22 mouse cellular contexts compared by ENCODE assay signal in genomic region chr1:127315763-127316627, GRCm38 (mm10).
DNase-seq lines count a peak whose midpoint lies in the region; ATAC-seq and TF ChIP-seq lines count a peak whose summit lies in the region.
"Had no signal": no experiment of that assay in that cellular context is flagged by ENCODE, and none has a peak within 500 bp of the region (broad histone marks: within the 10 kb centered on the region; RNA-seq: fewer than 3 reads in every experiment).

No protein-coding gene starts in this region.

- no peak overlapping the region for H3K4me2 ChIP-seq in hindbrain, embryonic 15.5 days
- H3K4me2 ChIP-seq in hindbrain, embryonic 12.5 days (replicated peaks), result no peak overlapping the region
- H3K4me2 ChIP-seq: forebrain, embryonic 13.5 days; heart, embryonic 15.5 days; limb, embryonic 12.5 days; liver, embryonic 11.5 days; midbrain, embryonic 15.5 days had no signal

- H3K9me3 ChIP-seq in hindbrain, embryonic 15.5 days, result no peaks in the 10 kb centered on the region
- H3K9me3 ChIP-seq in hindbrain, embryonic 12.5 days (replicated peaks), result no peaks in the 10 kb centered on the region
- H3K9me3 ChIP-seq: forebrain, embryonic 13.5 days; heart, embryonic 15.5 days; limb, embryonic 12.5 days; midbrain, embryonic 15.5 days had no signal

- H3K27me3 ChIP-seq in hindbrain, embryonic 15.5 days, result no peaks in the 10 kb centered on the region
- H3K27me3 ChIP-seq in hindbrain, embryonic 12.5 days, result no peaks in the 10 kb centered on the region
- H3K27me3 ChIP-seq: CH12.LX; forebrain, embryonic 13.5 days; heart, embryonic 15.5 days; limb, embryonic 12.5 days; midbrain, embryonic 15.5 days had no signal

- TF ChIP-seq POLR2A in brain, embryonic 14.5 days (IDR thresholded peaks at IDR 0.05; ENCODE audit: borderline replicate concordance, extremely low read depth, insufficient read depth, insufficient read length, poor library complexity, severe bottlenecking), result no peak

- 84% methylated on average over 13 of the region's 13 CpGs for WGBS in hindbrain, embryonic 15.5 days
- WGBS in hindbrain, embryonic 12.5 days, result 91% methylated on average over 13 of the region's 13 CpGs

- peaks cover 30% of the 10 kb centered on the region for H3K4me1 ChIP-seq in hindbrain, embryonic 15.5 days (replicated peaks)
- H3K4me1 ChIP-seq in hindbrain, embryonic 12.5 days, result peaks cover 14% of the 10 kb centered on the region
- H3K4me1 ChIP-seq: forebrain, embryonic 13.5 days had no signal

- TF ChIP-seq CTCF in brain, embryonic 14.5 days (IDR thresholded peaks at IDR 0.05; ENCODE audit: borderline replicate concordance, extremely low read depth, insufficient read depth, insufficient read length), result no peak

- no peak for ATAC-seq in hindbrain, embryonic 15.5 days (ENCODE audit: low FRiP score, low read depth)
- no peak for ATAC-seq in hindbrain, embryonic 12.5 days (ENCODE audit: low FRiP score)
- peak; percentile 67 for ATAC-seq in CD4-positive, CD25-positive, alpha-beta regulatory T cell, adult 4 months
- ATAC-seq in megakaryocyte progenitor cell, adult 5-6 weeks (replicated peaks; ENCODE audit: poor library complexity), result peak; percentile 34
- ATAC-seq: forebrain, embryonic 13.5 days; midbrain, embryonic 15.5 days had no signal

- 0 out of 2 replicates have a peak overlapping the region, but pooled peaks have one; percentile 30 for H3K27ac ChIP-seq in hindbrain, embryonic 15.5 days (replicated peaks)
- H3K27ac ChIP-seq in hindbrain, embryonic 12.5 days, result no peak overlapping the region
- H3K27ac ChIP-seq: forebrain, embryonic 13.5 days; heart, embryonic 15.5 days; limb, embryonic 12.5 days; midbrain, embryonic 15.5 days had no signal

- no peak overlapping the region for H3K4me3 ChIP-seq in hindbrain, embryonic 15.5 days
- no peak overlapping the region for H3K4me3 ChIP-seq in hindbrain, embryonic 12.5 days
- H3K4me3 ChIP-seq: forebrain, embryonic 13.5 days; heart, embryonic 15.5 days; limb, embryonic 12.5 days; midbrain, embryonic 15.5 days; myocyte had no signal

- no peak overlapping the region for H3K9ac ChIP-seq in hindbrain, embryonic 15.5 days
- no peak overlapping the region for H3K9ac ChIP-seq in hindbrain, embryonic 12.5 days
- H3K9ac ChIP-seq: forebrain, embryonic 13.5 days; heart, embryonic 15.5 days; limb, embryonic 12.5 days; midbrain, embryonic 15.5 days had no signal

- peak; percentile 31 for DNase-seq in brain, embryonic 14.5 days (ENCODE audit: low read depth)
- no peak for DNase-seq in kidney, postnatal 4 days
- no peak for DNase-seq in ovary, adult 18-20 months (ENCODE audit: low spot score)
- DNase-seq: adrenal gland, postnatal 10 days; cerebellum, adult 11 months; cerebellum, adult 9-11 months; kidney, adult 8-10 months; kidney, postnatal 10 days; lung, adult 18-20 months; lung, postnatal 10 days had no signal

- H3K36me3 ChIP-seq in hindbrain, embryonic 15.5 days, result no peaks in the 10 kb centered on the region
- no peaks in the 10 kb centered on the region for H3K36me3 ChIP-seq in hindbrain, embryonic 12.5 days
- H3K36me3 ChIP-seq: G1E; heart, embryonic 15.5 days; midbrain, embryonic 15.5 days had no signal

Comparison
In these comparisons a context has a peak if more than half of its experiments do, and no peak if none do; other contexts are left out.
1. ATAC-seq: peak in CD4-positive, CD25-positive, alpha-beta regulatory T cell, adult 4 months (single experiment) and megakaryocyte progenitor cell, adult 5-6 weeks (single experiment); none in hindbrain, embryonic 15.5 days (single experiment) and hindbrain, embryonic 12.5 days (single experiment).